Mouse (Mus musculus): ENCODE data around the gene Ces1a.

DNA sequence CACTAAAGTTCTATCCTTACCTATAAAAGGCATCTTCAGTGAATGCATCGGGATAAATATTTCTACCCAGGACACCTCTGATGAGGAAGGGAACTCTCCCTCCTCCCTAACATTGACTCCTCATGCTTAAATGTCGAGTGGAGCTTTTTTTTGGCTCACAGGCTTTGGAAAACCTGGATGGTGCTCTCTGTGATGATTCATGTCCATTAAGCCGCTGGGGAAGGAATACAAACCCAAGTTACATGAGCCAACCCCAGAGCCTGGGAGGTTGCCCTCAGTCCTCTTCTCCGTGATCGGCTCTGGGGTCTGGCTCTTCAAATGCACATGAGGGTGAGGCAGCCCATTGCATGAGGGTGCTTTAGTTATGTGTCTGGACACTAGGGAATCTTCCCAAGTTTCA lies 71.3 kb downstream of the Ces1a start:
- no peak for TF ChIP-seq POLR2A (IDR thresholded peaks at IDR 0.05; ENCODE audit: control insufficient read depth, extremely low read depth, insufficient read depth, low read length, poor library complexity)
- no peak for TF ChIP-seq CTCF (IDR thresholded peaks at IDR 0.05; ENCODE audit: borderline replicate concordance, control insufficient read depth, extremely low read depth, insufficient read depth, low read length, poor library complexity)
